Mouse (Mus musculus): ENCODE data around the gene Atg5.

DNA sequence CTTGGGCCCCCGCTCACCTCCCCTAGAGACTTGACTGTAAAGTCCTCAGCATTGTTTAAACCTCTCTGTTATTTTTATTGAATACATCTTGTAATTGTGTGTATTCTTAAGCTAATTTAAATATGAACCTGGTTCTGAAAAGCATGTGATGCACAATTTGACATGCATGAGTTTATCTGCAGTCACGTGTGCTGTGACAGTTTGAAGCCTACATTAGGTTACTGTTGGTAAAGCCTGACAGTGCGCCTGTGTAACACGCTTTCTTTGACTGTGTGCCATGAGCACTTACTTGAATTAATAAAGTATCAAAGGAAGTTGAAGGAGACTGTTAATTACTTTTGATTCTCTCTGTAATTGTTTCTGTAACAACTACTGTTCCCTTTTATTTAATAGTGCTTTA lies 72.8 kb downstream of the Atg5 start:
- TF ChIP-seq CTCF (conservative IDR thresholded peaks at IDR 0.05; ENCODE audit: low read length): no peak
- TF ChIP-seq NANOG (IDR thresholded peaks at IDR 0.05; ENCODE audit: borderline replicate concordance, low read length): no peak
